Mouse (Mus musculus) heart, embryonic 14.5 days (tissue): Measurements from ENCODE around the gene Slco3a1. TPM values are rescaled to one million over a fixed set of nuclear protein-coding genes. Genes with fewer than 3 reads are reported as not detected.

Experiments used
- ATAC-seq: fragments of 200-750 bp; cut with Nextera tagmentation; 2 replicates; pipeline ENCODE4 v1.8.0; 2017; ENCODE audit warnings: low read depth, moderate TSS enrichment; ENCODE audit not compliant: insufficient number of reproducible peaks, insufficient read depth, low FRiP score
- H3K27ac ChIP-seq, 2 experiments: fragments of 200-500 bp in 1 of 2; fragments of 300-500 bp in 1 of 2; sonication (generic) in 1 of 2; replicated peaks in 1 of 2; 2 replicates each; pipeline ENCODE4 v1.5.1; 2012 to 2014; ENCODE audit warnings: low read depth in 2 of 2, low read length in 2 of 2, control low read depth in 1 of 2, mild to moderate bottlenecking in 1 of 2, mixed read lengths in 1 of 2; ENCODE audit not compliant: control insufficient read depth in 1 of 2, insufficient read depth in 1 of 2
- H3K27me3 ChIP-seq: fragments of 300-500 bp; sonication (generic); 2 replicates; pipeline ENCODE4 v1.6.1; 2014; ENCODE audit warnings: mild to moderate bottlenecking, low read length, control low read depth; ENCODE audit not compliant: control insufficient read depth, insufficient read depth
- H3K36me3 ChIP-seq: fragments of 300-500 bp; sonication (generic); 2 replicates; pipeline ENCODE4 v1.6.1; 2014; ENCODE audit warnings: mild to moderate bottlenecking, control low read depth, low read length, mixed read lengths; ENCODE audit not compliant: control insufficient read depth, insufficient read depth
- H3K4me1 ChIP-seq, 2 experiments: fragments of 200-500 bp in 1 of 2; fragments of 300-500 bp in 1 of 2; sonication (generic) in 1 of 2; 2 replicates each; pipeline ENCODE4 v1.6.1; 2012 to 2014; ENCODE audit warnings: low read length in 2 of 2, control low read depth in 1 of 2, mixed read lengths in 1 of 2; ENCODE audit not compliant: control insufficient read depth in 2 of 2, insufficient read depth in 2 of 2
- H3K4me2 ChIP-seq: fragments of 300-500 bp; sonication (generic); 2 replicates; pipeline ENCODE4 v1.6.1; 2014; ENCODE audit warnings: mild to moderate bottlenecking, low read length
- H3K4me3 ChIP-seq, 2 experiments: fragments of 200-500 bp in 1 of 2; fragments of 300-500 bp in 1 of 2; sonication (generic) in 1 of 2; 2 replicates each; pipeline ENCODE4 v1.5.1; 2012 to 2014; ENCODE audit warnings: low read length in 2 of 2, mild to moderate bottlenecking in 2 of 2, control low read depth in 1 of 2, low read depth in 1 of 2, moderate library complexity in 1 of 2; ENCODE audit not compliant: control insufficient read depth in 1 of 2, insufficient read depth in 1 of 2
- H3K9ac ChIP-seq: fragments of 300-500 bp; sonication (generic); 2 replicates; pipeline ENCODE4 v1.6.1; 2014; ENCODE audit warnings: mild to moderate bottlenecking, low read length
- H3K9me3 ChIP-seq: fragments of 300-500 bp; sonication (generic); 2 replicates; pipeline ENCODE4 v1.6.1; 2016; ENCODE audit warnings: low read length, control low read depth; ENCODE audit not compliant: control insufficient read depth
- WGBS: fragments of 180-500 bp; shearing (Covaris S2); extraction: QIAGEN DNeasy Blood & Tissue Kit; methylation state at CpG from one replicate; pipeline ENCODE4 v1.1.7; 2014; 5-methylcytosine and 5-hydroxymethylcytosine counted together
- polyA plus RNA-seq: library from polyadenylated mRNA; unstranded; fragments of >200 nt; fragmentation: Nextera tagmentation; extraction: Ambion mirVana; gene quantifications from 2 replicates; pipeline ENCODE4 v1.2.1, GENCODE M21; 2014

Slco3a1 gene
- polyA plus RNA-seq, 1 experiment from 2014 or later, result 16.0 TPM

DNA sequence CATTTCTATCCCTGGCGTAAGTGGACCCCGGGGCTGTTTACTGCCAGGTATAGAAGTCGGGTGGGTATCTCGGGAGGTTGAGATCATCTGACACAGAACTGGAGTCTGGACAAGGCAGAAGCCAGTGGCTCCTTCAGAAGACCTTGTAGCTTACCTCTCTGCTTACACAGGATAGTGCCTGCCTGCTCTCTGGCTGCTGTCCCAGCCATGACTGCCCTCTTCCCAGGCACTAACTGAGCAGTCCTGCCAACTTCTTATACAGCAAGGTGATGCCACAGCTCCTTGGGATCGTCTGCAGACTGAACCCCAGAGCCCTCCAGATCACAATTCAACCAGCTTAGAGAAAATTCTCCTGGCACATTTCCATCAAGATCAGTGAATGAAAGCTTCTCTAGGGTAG is 26.4 kb downstream of the Slco3a1 start:
- H3K4me1 ChIP-seq, result peaks cover 29 to 46% of the 10 kb centered on the region in 2 experiments
- ATAC-seq, result no peak
- 0 out of 4 replicates have a peak overlapping the region, but pooled peaks of 1 of the 2 experiments have one; percentile 3 for H3K27ac ChIP-seq
- H3K4me2 ChIP-seq, result no peak overlapping the region
- 68% methylated on average over 5 of the region's 5 CpGs for WGBS
- H3K9ac ChIP-seq, result no peak overlapping the region
- no peaks in the 10 kb centered on the region for H3K27me3 ChIP-seq
- no peaks in the 10 kb centered on the region for H3K9me3 ChIP-seq
- H3K4me3 ChIP-seq, result no peak overlapping the region
- H3K36me3 ChIP-seq, result no peaks in the 10 kb centered on the region

DNA sequence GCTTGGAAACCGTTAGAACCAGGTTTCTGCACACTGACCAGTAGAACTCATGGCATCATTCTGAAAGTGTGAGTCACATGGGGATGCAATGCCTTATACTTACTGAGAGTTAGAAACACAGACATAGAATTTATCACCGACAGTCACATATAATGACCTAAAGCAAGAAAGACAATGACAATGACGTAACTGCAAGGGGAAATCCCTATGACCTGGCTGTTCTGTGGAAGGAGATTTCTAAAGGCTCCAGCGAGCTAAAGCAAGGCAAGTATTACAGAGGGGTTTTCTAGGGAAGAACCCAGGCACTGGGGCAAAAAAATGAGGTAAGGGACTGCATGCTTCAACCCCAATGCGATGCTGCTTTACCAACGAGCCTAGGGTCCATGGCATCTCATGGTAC is 26.9 kb downstream of the Slco3a1 start:
- ATAC-seq, result no peak

DNA sequence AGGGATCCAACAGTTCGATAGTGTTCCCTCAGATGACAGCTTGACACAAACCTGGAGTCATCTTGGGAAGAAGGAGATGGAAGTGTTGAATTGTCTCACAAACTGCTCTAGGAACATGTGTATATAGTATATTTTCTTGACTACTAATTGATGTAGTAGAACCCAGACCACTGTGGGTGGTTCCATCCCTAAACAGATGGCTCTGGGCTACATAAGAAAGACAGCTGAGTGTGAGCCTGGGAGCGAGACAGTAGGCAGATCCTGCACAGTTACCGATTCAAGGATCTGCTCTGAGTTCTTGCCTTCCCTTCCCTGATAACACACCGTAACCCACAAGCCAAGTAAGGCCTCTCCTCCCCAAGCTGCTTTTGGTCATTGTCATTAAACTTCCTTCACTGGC is 28.6 kb downstream of the Slco3a1 start:
- H3K9ac ChIP-seq, result no peak overlapping the region
- H3K4me1 ChIP-seq, result peaks cover 27 to 46% of the 10 kb centered on the region in 2 experiments
- no peaks in the 10 kb centered on the region for H3K27me3 ChIP-seq
- no peaks in the 10 kb centered on the region for H3K36me3 ChIP-seq
- 64% methylated on average over 4 of the region's 4 CpGs for WGBS
- H3K4me2 ChIP-seq, result no peak overlapping the region
- H3K27ac ChIP-seq, result no peak overlapping the region
- H3K4me3 ChIP-seq, result no peak overlapping the region
- H3K9me3 ChIP-seq, result no peaks in the 10 kb centered on the region
- ATAC-seq, result no peak

More for the DNA sequence above, 26.9 kb downstream of the Slco3a1 start:
- H3K9me3 ChIP-seq, result no peaks in the 10 kb centered on the region
- H3K4me1 ChIP-seq, result peaks cover 29 to 46% of the 10 kb centered on the region in 2 experiments
- WGBS, result 73% methylated on average over 6 of the region's 6 CpGs
- H3K27me3 ChIP-seq, result no peaks in the 10 kb centered on the region
- no peak overlapping the region for H3K4me2 ChIP-seq
- no peak overlapping the region for H3K4me3 ChIP-seq
- no peak overlapping the region for H3K27ac ChIP-seq
- no peak overlapping the region for H3K9ac ChIP-seq
- no peaks in the 10 kb centered on the region for H3K36me3 ChIP-seq

DNA sequence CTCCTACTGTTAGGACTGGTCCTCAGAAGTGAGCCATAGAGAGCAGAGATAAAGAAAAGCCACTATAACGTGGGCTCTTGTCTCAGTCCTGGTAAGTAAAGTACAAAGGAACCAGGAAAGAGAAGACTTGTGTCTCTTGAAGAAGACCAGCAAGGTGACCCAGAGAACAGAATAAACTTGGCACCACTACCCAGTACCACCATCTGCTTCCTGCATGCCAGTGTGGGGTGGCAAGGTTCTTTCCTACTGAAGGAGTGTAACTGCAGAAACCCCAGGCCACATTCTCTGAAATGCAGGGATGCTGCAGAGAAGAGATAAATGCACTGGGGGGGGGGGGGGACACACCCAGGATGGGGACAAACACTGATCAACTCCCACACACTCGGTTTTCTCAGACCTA is 29.0 kb downstream of the Slco3a1 start:
- Histone ChIP-seq H3K27me3 (no peaks in the 10 kb centered on the region), H3K36me3 (no peaks in the 10 kb centered on the region), H3K9me3 (no peaks in the 10 kb centered on the region), H3K27ac (no peak overlapping the region), H3K9ac (no peak overlapping the region), H3K4me1 (peaks cover 27 to 46% of the 10 kb centered on the region in 2 experiments), H3K4me3 (no peak overlapping the region), H3K4me2 (no peak overlapping the region)
- WGBS, result 52% methylated on average over 2 of the region's 2 CpGs
- ATAC-seq, result no peak

DNA sequence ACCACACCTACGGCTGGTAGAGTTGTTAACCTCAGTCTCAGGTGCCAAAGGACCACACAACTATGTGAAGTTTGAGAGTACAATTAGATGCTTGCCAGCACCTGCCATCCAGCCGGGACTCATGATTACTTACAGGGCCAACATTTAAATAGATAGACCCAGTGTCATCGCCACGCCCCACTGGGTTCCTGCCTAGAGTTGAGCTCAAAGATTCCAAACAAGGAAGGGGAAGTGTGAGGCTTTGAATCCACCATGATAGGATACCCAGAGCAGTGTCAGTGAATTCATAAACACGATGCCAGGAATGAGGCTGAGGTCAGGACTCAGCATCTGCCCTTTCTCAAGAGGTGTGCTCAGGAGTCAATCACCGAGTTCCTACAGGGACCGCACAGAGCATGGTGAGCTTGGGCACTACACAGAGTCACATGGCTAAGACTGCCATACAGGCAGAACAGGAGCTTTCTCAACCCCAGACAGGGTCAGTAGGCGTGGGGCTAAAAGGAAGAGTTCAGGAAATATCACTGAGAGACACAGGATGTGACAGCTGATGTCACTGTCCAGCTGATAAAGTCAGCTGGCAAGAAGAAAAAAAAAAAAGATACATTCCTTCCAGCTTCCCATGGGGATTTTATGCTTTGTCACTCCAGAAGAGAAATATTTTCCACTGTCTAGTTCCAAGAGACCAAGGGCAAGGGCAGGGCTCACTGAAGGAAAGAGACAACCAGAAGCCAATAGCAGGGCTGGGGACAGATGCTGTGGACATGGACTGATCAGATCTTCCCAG is 30.2 kb downstream of the Slco3a1 start:
- 59% methylated on average over 8 of the region's 8 CpGs for WGBS
- Histone ChIP-seq H3K9ac (no peak overlapping the region), H3K4me1 (peaks cover 22 to 36% of the 10 kb centered on the region in 2 experiments), H3K36me3 (no peaks in the 10 kb centered on the region), H3K4me2 (no peak overlapping the region), H3K9me3 (no peaks in the 10 kb centered on the region), H3K27ac (no peak overlapping the region), H3K27me3 (no peaks in the 10 kb centered on the region), H3K4me3 (no peak overlapping the region)
- ATAC-seq, result no peak

DNA sequence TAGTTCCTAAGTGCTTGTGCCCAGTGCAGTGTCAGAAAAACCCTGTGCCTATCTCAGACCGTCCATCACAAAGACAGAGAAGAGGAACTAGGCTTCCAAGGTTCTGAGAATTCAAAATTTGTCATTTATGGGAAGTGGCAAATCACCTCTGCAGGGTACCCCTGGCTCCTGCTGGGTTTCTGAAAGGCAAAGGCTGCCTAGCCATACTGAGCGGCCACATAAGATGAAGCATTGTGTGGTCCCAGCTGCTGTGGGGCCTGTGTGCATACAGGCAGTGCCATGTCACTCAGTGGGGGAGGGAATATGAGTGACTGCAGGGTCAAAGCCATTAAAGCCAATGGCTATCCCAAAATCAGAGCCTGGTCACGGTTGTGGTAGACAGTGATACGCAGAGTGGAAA is 31.5 kb downstream of the Slco3a1 start:
- no peak for ATAC-seq
- Histone ChIP-seq H3K27ac (no peak overlapping the region), H3K36me3 (no peaks in the 10 kb centered on the region), H3K4me3 (no peak overlapping the region), H3K9ac (no peak overlapping the region), H3K4me2 (no peak overlapping the region), H3K27me3 (no peaks in the 10 kb centered on the region), H3K9me3 (no peaks in the 10 kb centered on the region), H3K4me1 (peaks cover 11 to 23% of the 10 kb centered on the region in 2 experiments)
- 79% methylated on average over 4 of the region's 4 CpGs for WGBS

DNA sequence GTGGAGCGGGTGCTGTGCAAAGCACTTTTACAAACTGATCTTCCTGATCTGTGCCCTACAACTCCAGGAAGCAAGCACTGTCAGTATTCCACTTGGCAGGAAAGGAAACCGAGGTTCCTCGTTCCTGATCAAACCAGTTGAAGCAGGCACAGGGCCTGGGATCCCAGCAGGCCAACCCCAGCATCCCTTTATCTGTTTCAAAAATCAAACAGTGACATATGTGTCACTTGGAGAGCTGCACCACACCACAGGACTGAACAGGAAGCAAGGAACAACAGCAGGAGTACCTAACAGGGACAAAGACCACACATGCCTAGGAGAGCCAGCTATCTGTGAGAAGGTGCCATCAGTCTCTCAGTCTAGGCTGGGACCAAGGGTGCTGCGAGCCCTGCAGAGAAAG is 32.3 kb downstream of the Slco3a1 start:
- 67% methylated on average over 4 of the region's 4 CpGs for WGBS
- H3K36me3 ChIP-seq, result no peaks in the 10 kb centered on the region
- no peak overlapping the region for H3K27ac ChIP-seq
- no peaks in the 10 kb centered on the region for H3K9me3 ChIP-seq
- no peak overlapping the region for H3K4me3 ChIP-seq
- H3K4me2 ChIP-seq, result no peak overlapping the region
- no peaks in the 10 kb centered on the region for H3K27me3 ChIP-seq
- H3K9ac ChIP-seq, result no peak overlapping the region
- peaks cover 8 to 19% of the 10 kb centered on the region in 2 experiments for H3K4me1 ChIP-seq
- ATAC-seq, result no peak

DNA sequence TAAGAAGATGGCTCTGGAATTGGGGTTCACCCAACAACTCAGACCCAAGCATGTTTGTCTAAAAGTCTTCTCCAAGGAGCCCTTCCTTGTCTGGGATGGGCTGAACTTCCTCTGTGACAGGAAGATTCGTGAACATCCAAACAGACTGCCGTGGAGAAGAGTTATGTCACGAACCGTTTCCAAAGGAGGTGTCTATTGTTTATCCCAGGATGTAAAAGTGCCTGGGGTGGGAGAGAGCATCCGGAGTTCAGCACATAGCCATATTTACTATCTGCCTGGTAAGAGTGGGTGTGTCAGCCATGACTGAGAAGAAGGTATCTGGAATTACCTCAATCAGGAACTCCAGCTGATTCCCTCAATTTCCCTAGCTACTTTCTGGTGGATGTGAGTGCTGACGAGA is 35.2 kb downstream of the Slco3a1 start:
- H3K4me1 ChIP-seq, result peaks cover 5 to 10% of the 10 kb centered on the region in 2 experiments
- no peak overlapping the region for H3K9ac ChIP-seq
- WGBS, result 72% methylated on average over 6 of the region's 6 CpGs
- no peak for ATAC-seq
- no peaks in the 10 kb centered on the region for H3K27me3 ChIP-seq
- H3K4me3 ChIP-seq, result no peak overlapping the region
- H3K4me2 ChIP-seq, result no peak overlapping the region
- H3K36me3 ChIP-seq, result no peaks in the 10 kb centered on the region
- no peaks in the 10 kb centered on the region for H3K9me3 ChIP-seq
- H3K27ac ChIP-seq, result no peak overlapping the region
